Mouse (Mus musculus): Measurements from ENCODE around the gene Lzts3. TPM values are rescaled to one million over a fixed set of nuclear protein-coding genes. Genes with fewer than 3 reads are reported as not detected.

Lzts3 gene
- polyA plus RNA-seq, 1 experiment: 4.7 TPM

DNA sequence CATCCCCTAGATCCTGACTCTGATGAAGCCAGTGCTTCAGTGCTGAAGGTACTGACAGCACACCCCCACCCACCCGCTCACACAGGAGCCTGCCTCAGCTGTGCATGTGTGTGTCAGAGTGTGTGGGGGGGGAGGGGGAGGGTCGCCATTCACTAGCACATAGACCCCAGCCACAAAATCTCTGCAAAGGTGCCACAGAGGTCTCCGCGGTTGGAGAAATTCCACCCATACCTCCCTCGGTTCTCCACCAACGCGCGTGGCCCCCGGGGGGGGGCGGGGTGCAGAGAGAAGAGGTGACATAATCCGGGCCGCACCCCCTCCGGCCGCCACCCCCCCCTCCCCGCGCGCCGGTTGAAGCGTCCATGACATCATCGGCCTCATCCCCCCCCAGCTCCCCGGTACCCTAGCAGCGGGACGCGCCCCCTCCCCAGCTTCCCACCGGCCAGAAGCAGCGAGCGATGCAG, 374 bp downstream of the Lzts3 start:
- Histone ChIP-seq H3K79me2 (ENCODE audit: control insufficient read depth, insufficient read depth) (no peaks in the 10 kb centered on the region), H3K36me3 (ENCODE audit: control insufficient read depth, insufficient read depth) (no peaks in the 10 kb centered on the region), H3K79me3 (ENCODE audit: low read depth) (no peaks in the 10 kb centered on the region), H3ac (ENCODE audit: control insufficient read depth, insufficient read length, low read depth) (peak overlapping the region; percentile 68), H3K4me3 (ENCODE audit: insufficient read depth, poor library complexity, severe bottlenecking) (peak overlapping the region; percentile 43), H3K27me3 (ENCODE audit: control insufficient read depth, insufficient read depth, insufficient read length) (no peaks in the 10 kb centered on the region)
- TF ChIP-seq FOSL1 (IDR thresholded peaks at IDR 0.05; ENCODE audit: insufficient read depth, low read length, poor library complexity, severe bottlenecking): no peak

DNA sequence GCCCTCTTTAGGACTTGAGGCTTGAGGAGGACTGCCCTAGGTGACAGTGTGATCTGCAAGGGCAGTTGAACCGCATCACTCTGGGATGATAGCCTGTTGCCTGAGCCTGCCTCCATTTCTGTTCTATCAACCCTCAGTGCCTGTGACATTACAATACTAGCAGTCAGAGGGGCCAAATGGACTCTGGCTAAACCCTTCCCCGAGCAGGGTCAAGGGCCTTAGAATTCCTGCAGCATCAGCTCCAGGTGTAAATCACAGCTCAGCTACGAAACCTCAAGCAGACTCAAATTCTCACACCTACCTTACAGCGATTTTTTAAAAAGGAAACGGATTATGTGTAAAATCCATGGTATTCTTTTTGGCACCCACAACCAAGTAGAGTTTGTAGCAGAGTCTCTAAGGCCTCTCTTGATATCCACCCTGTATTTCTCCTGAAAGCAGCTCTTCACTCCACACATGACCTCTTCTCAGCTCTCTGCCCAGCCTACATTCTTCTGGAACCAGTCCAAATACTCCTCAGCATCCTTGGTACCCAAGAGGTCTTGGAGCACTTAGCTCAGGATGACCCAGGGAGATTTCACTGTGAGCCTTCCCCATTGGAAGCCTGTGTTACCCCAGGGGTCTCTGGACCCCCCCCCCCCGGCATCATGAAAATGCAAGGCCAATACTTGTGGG, 1.1 kb downstream of the Lzts3 start:
- Histone ChIP-seq H3K79me3 (ENCODE audit: low read depth) (no peaks in the 10 kb centered on the region), H3K4me3 (ENCODE audit: insufficient read depth, poor library complexity, severe bottlenecking) (no peak overlapping the region), H3ac (ENCODE audit: control insufficient read depth, insufficient read length, low read depth) (no peak overlapping the region), H3K36me3 (ENCODE audit: control insufficient read depth, insufficient read depth) (no peaks in the 10 kb centered on the region), H3K79me2 (ENCODE audit: control insufficient read depth, insufficient read depth) (no peaks in the 10 kb centered on the region), H3K27me3 (ENCODE audit: control insufficient read depth, insufficient read depth, insufficient read length) (no peaks in the 10 kb centered on the region)
- no peak for TF ChIP-seq CEBPB (IDR thresholded peaks at IDR 0.05; ENCODE audit: low read depth)
- no peak for TF ChIP-seq CTCF (IDR thresholded peaks at IDR 0.05; ENCODE audit: control insufficient read depth, insufficient read depth, insufficient read length)
- no peak for TF ChIP-seq FOSL1 (IDR thresholded peaks at IDR 0.05; ENCODE audit: insufficient read depth, low read length, poor library complexity, severe bottlenecking)
- TF ChIP-seq USF1 (IDR thresholded peaks at IDR 0.05; ENCODE audit: low read depth): no peak
- no peak for TF ChIP-seq MYOD1 (IDR thresholded peaks at IDR 0.05; ENCODE audit: control insufficient read depth, insufficient read length, low read depth)
- TF ChIP-seq MYOG (IDR thresholded peaks at IDR 0.05; ENCODE audit: control insufficient read depth, extremely low read depth, insufficient read length): no peak
- TF ChIP-seq MAX (IDR thresholded peaks at IDR 0.05): no peak

DNA sequence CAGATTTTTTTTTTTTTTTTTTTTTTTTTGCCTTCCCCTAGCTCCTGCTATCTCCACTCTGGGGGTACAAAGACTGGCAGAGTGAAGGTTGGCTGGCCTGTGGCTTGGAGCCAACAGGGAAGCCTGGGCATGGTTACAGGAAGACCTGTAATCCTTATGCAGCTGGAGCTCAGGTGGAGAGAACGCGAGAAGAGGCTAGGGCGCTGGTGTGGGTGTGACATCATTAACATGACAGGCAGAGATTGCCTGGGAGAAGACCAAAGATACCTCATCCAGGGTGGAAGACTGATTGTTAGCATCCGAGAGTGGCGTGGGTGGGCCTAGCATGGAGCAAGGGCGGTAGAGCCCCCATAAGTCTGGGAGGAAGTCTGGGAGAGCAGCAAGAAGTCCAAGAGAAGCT, 3.3 kb downstream of the Lzts3 start:
- TF ChIP-seq MAX (IDR thresholded peaks at IDR 0.05) (no peak), CEBPB (IDR thresholded peaks at IDR 0.05; ENCODE audit: low read depth) (no peak), MYOD1 (IDR thresholded peaks at IDR 0.05; ENCODE audit: control insufficient read depth, insufficient read length, low read depth) (no peak), USF1 (IDR thresholded peaks at IDR 0.05; ENCODE audit: low read depth) (no peak), CTCF (IDR thresholded peaks at IDR 0.05; ENCODE audit: control insufficient read depth, insufficient read depth, insufficient read length) (no peak), MYOG (IDR thresholded peaks at IDR 0.05; ENCODE audit: control insufficient read depth, extremely low read depth, insufficient read length) (no peak), FOSL1 (IDR thresholded peaks at IDR 0.05; ENCODE audit: insufficient read depth, low read length, poor library complexity, severe bottlenecking) (no peak)
- H3K27me3 ChIP-seq (ENCODE audit: control insufficient read depth, insufficient read depth, insufficient read length): no peaks in the 10 kb centered on the region
- H3K36me3 ChIP-seq (ENCODE audit: control insufficient read depth, insufficient read depth): no peaks in the 10 kb centered on the region
- no peak overlapping the region for H3K4me3 ChIP-seq (ENCODE audit: insufficient read depth, poor library complexity, severe bottlenecking)
- no peaks in the 10 kb centered on the region for H3K79me2 ChIP-seq (ENCODE audit: control insufficient read depth, insufficient read depth)
- no peak overlapping the region for H3ac ChIP-seq (ENCODE audit: control insufficient read depth, insufficient read length, low read depth)
- no peaks in the 10 kb centered on the region for H3K79me3 ChIP-seq (ENCODE audit: low read depth)

DNA sequence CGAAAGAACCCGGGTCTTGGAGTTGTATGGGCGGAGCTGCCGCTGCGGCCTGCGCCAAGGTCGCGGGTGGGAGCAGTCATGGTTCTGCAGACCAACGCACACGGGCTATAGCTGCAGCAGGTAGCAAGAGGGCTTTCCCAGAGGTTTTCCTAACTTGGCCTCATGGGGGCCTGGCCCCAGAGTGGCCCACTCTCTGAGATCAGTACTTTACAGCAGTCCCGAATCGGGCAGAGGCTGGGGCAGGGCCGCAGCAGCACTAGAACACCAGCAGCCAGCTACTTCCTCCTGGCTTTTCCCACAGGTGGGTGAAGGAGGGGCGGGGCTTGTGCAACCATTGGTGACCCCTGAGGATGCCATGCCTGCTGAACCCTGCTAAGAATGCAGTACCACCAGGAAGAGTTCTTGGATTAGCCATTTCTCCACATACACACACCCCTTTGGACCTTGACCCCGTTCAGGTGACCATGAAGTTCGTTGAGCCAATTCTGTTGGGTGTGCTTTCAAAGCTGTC, 4.4 kb downstream of the Lzts3 start:
- Histone ChIP-seq H3K27me3 (ENCODE audit: control insufficient read depth, insufficient read depth, insufficient read length) (no peaks in the 10 kb centered on the region), H3ac (ENCODE audit: control insufficient read depth, insufficient read length, low read depth) (no peak overlapping the region), H3K4me3 (ENCODE audit: insufficient read depth, poor library complexity, severe bottlenecking) (no peak overlapping the region), H3K79me2 (ENCODE audit: control insufficient read depth, insufficient read depth) (no peaks in the 10 kb centered on the region), H3K36me3 (ENCODE audit: control insufficient read depth, insufficient read depth) (no peaks in the 10 kb centered on the region), H3K79me3 (ENCODE audit: low read depth) (no peaks in the 10 kb centered on the region)
- TF ChIP-seq USF1 (IDR thresholded peaks at IDR 0.05; ENCODE audit: low read depth) (no peak), MAX (IDR thresholded peaks at IDR 0.05) (no peak), FOSL1 (IDR thresholded peaks at IDR 0.05; ENCODE audit: insufficient read depth, low read length, poor library complexity, severe bottlenecking) (no peak), MYOG (IDR thresholded peaks at IDR 0.05; ENCODE audit: control insufficient read depth, extremely low read depth, insufficient read length) (no peak), CEBPB (IDR thresholded peaks at IDR 0.05; ENCODE audit: low read depth) (no peak), MYOD1 (IDR thresholded peaks at IDR 0.05; ENCODE audit: control insufficient read depth, insufficient read length, low read depth) (no peak), CTCF (IDR thresholded peaks at IDR 0.05; ENCODE audit: control insufficient read depth, insufficient read depth, insufficient read length) (no peak)

DNA sequence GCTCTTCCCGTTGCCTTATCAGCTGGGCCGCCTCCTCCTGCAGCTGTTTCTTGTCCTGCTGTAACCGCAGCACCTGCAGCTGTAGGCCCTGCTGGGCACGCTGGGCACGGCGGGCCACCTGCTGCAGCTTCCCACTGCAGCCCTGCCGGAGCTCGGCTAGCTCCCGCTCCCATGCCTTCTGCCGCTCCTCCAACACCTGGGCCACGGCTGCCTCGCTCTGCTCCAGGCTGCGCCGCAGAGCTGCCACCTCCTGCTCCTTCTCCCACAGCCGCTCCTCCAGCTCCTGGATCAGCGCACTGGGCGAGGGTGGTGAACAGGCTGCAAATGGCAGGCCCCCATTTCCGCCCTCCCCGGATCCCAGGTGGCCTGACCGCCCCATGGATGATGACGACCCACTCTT, 6.8 kb downstream of the Lzts3 start:
- Histone ChIP-seq H3K79me2 (ENCODE audit: control insufficient read depth, insufficient read depth) (no peaks in the 10 kb centered on the region), H3K79me3 (ENCODE audit: low read depth) (no peaks in the 10 kb centered on the region), H3K36me3 (ENCODE audit: control insufficient read depth, insufficient read depth) (no peaks in the 10 kb centered on the region), H3ac (ENCODE audit: control insufficient read depth, insufficient read length, low read depth) (no peak overlapping the region), H3K27me3 (ENCODE audit: control insufficient read depth, insufficient read depth, insufficient read length) (no peaks in the 10 kb centered on the region), H3K4me3 (ENCODE audit: insufficient read depth, poor library complexity, severe bottlenecking) (no peak overlapping the region)
- no peak for TF ChIP-seq USF1 (IDR thresholded peaks at IDR 0.05; ENCODE audit: low read depth)
- TF ChIP-seq MYOD1 (IDR thresholded peaks at IDR 0.05; ENCODE audit: control insufficient read depth, insufficient read length, low read depth): no peak
- TF ChIP-seq FOSL1 (IDR thresholded peaks at IDR 0.05; ENCODE audit: insufficient read depth, low read length, poor library complexity, severe bottlenecking): no peak
- TF ChIP-seq MYOG (IDR thresholded peaks at IDR 0.05; ENCODE audit: control insufficient read depth, extremely low read depth, insufficient read length): no peak

Measured in C2C12 (cell line).